Mouse (Mus musculus) layer of hippocampus, postnatal 10 days (tissue): ENCODE measurements around the gene Gm17018. TPM values are rescaled to one million over a fixed set of nuclear protein-coding genes. Genes with fewer than 3 reads are reported as not detected.

ENCODE experiments used
- DNase-seq, 2 experiments: peaks; one replicate each; pipeline ENCODE4 v3.0.0; 2021; ENCODE audit warnings: low spot score in 2 of 2
- total RNA-seq, 2 experiments: library from RNA; stranded (reverse); gene quantifications; 2 replicates each; pipeline ENCODE4 v1.2.3; 2021

Gene Gm17018
- total RNA-seq, 2 experiments from 2014 or later: 55.6 to 56.4 TPM

DNA sequence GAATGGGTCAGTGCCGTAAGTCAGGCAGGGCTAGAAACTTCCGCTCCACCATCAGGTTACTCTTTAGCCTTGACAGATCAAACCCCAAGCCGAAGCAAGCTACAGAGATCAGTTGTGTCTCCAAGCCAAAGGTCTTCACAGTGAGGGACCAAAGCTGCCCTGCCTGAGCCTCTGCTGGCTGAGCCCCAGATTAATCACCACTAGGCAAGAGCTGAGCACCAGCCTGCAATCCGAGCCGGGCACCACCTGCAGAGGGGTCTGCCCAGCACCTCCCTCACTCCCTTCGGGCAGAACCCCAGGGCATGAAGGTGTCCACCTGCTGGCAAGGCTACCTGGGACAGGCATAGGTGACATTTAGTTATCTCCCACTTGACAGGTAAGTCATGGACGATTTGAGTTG, 60.6 kb downstream of the Gm17018 start:
- no peak for DNase-seq

DNA sequence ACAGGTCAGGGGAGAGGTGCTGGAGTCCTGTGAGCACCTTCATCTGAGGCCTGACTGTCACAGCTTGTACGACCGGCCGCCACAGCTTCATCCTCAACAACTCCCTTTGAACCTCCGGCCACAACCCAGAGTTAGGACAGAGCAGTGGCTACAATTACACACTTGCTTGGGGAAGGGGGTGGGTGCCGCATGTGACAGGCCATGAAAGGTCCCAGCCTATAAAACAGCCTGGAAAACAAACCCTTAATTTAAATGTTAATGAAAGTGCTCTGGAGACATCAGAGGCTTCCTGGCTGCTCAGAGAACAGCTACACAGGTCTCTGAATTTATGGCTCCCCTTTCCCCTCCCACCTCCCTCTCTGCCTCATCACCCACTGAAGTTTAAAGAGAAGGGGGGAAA, 61.7 kb downstream of the Gm17018 start:
- no peak for DNase-seq

- DNase-seq: no peak
Measured at GRCm38 (mm10) chr19:45623710-45624109, 63.3 kb downstream of the Gm17018 start.

GRCm38 (mm10) chr19:45627036-45627435, 66.6 kb downstream of the Gm17018 start:
- no peak for DNase-seq

DNA sequence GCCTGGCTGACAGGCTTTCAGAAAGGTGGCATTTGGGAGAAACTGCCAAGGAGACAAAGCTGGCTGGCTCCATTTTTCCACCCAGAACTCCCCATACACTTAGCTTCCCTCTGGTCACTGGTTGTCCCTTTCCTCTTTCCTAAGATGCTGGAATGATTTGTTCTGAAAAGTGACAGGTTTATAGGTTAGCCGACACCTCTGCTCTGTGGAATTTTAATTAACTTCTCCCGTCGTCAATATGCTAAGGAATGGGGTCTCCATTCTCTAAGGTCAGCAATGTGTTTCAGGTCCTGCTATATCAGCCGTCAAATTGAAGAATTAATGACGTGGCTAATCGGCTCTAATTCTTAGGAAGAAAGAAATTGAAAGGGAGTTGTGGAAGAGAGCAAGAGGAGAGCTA, 68.2 kb downstream of the Gm17018 start:
- no peak for DNase-seq

- DNase-seq: no peak
Measured at GRCm38 (mm10) chr19:45629219-45629618, 68.8 kb downstream of the Gm17018 start.

Other genes with a start within 250 kb of the Gm17018 start
- 10 to 100 TPM; 79.1 to 87.1 TPM for gene Btrc, start 196.9 kb upstream of the Gm17018 start, total RNA-seq
- 1 to 10 TPM; 6.9 to 8.8 TPM for gene Poll, start 84 bp upstream of the Gm17018 start, total RNA-seq
- gene Fbxw4, start 99.7 kb downstream of the Gm17018 start, total RNA-seq: 10 to 100 TPM; 29.7 to 30.3 TPM
- not detected for gene Fgf8, start 182.3 kb downstream of the Gm17018 start, total RNA-seq
- 10 to 100 TPM; 16.7 to 18.1 TPM for gene Npm3, start 189.0 kb downstream of the Gm17018 start, total RNA-seq
- gene Mgea5, start 223.2 kb downstream of the Gm17018 start, total RNA-seq: 100 to 1,000 TPM; 134 to 157 TPM